Mouse (Mus musculus) midbrain, embryonic 15.5 days (tissue): ENCODE data around the gene Banf2. TPM values are rescaled to one million over a fixed set of nuclear protein-coding genes. Genes with fewer than 3 reads are reported as not detected.

Experiments used
- ATAC-seq: fragments of 200-750 bp; cut with Nextera tagmentation; replicated peaks from 2 replicates; pipeline ENCODE4 v1.8.0; 2017; ENCODE audit warnings: moderate TSS enrichment
- H3K27ac ChIP-seq: fragments of 300-500 bp; sonication (generic); 2 replicates; pipeline ENCODE4 v1.5.1; 2015; ENCODE audit warnings: mild to moderate bottlenecking, inconsistent platforms
- H3K27me3 ChIP-seq: fragments of 300-500 bp; sonication (generic); replicated peaks from 2 replicates; pipeline ENCODE4 v1.6.1; 2015; ENCODE audit warnings: inconsistent platforms
- H3K36me3 ChIP-seq: fragments of 300-500 bp; sonication (generic); replicated peaks from 2 replicates; pipeline ENCODE4 v1.6.1; 2015; ENCODE audit warnings: inconsistent platforms
- H3K4me1 ChIP-seq: fragments of 300-500 bp; sonication (generic); 2 replicates; pipeline ENCODE4 v1.6.1; 2015; ENCODE audit warnings: inconsistent platforms
- H3K4me2 ChIP-seq: fragments of 300-500 bp; sonication (generic); 2 replicates; pipeline ENCODE4 v1.6.1; 2015; ENCODE audit warnings: inconsistent platforms, mild to moderate bottlenecking, moderate library complexity
- H3K4me3 ChIP-seq: fragments of 300-500 bp; sonication (generic); 2 replicates; pipeline ENCODE4 v1.5.1; 2015; ENCODE audit warnings: mild to moderate bottlenecking, inconsistent platforms
- H3K9ac ChIP-seq: fragments of 300-500 bp; sonication (generic); 2 replicates; pipeline ENCODE4 v1.6.1; 2015; ENCODE audit warnings: mild to moderate bottlenecking, inconsistent platforms
- H3K9me3 ChIP-seq: fragments of 300-500 bp; sonication (generic); 2 replicates; pipeline ENCODE4 v1.6.1; 2016; ENCODE audit warnings: inconsistent platforms
- WGBS: fragments of 180-500 bp; shearing (Covaris S2); methylation state at CpG from one replicate; pipeline ENCODE4 v1.1.7; 2015; ENCODE audit warnings: mixed read lengths; 5-methylcytosine and 5-hydroxymethylcytosine counted together
- polyA plus RNA-seq: library from polyadenylated mRNA; unstranded; fragments of >200 nt; fragmentation: Nextera tagmentation; extraction: Ambion mirVana; gene quantifications from 2 replicates; pipeline ENCODE4 v1.2.1, GENCODE M21; 2015

The Banf2 gene
- polyA plus RNA-seq, 1 experiment from 2014 or later = not detected

GRCm38 (mm10) chr2:144118061-144118460 is 85.2 kb downstream of the Banf2 start:
- H3K27me3 ChIP-seq = no peaks in the 10 kb centered on the region
- H3K36me3 ChIP-seq = no peaks in the 10 kb centered on the region
- no peaks in the 10 kb centered on the region for H3K9me3 ChIP-seq
- no peak overlapping the region for H3K4me3 ChIP-seq
- H3K4me1 ChIP-seq = no peaks in the 10 kb centered on the region
- H3K9ac ChIP-seq = no peak overlapping the region
- no peak overlapping the region for H3K4me2 ChIP-seq
- ATAC-seq = no peak
- no peak overlapping the region for H3K27ac ChIP-seq
- 66% methylated on average over 2 of the region's 2 CpGs for WGBS

GRCm38 (mm10) chr2:144120186-144120823 is 87.4 kb downstream of the Banf2 start:
- no peak for ATAC-seq

GRCm38 (mm10) chr2:144122068-144122467 is 89.2 kb downstream of the Banf2 start:
- no peak for ATAC-seq
- H3K9ac ChIP-seq = no peak overlapping the region
- 95% methylated on average over 16 of the region's 16 CpGs for WGBS
- no peaks in the 10 kb centered on the region for H3K36me3 ChIP-seq
- no peaks in the 10 kb centered on the region for H3K9me3 ChIP-seq
- H3K4me1 ChIP-seq = no peaks in the 10 kb centered on the region
- H3K4me3 ChIP-seq = no peak overlapping the region
- H3K4me2 ChIP-seq = no peak overlapping the region
- H3K27ac ChIP-seq = no peak overlapping the region
- H3K27me3 ChIP-seq = no peaks in the 10 kb centered on the region

More at GRCm38 (mm10) chr2:144120186-144120823, 87.4 kb downstream of the Banf2 start:
- Histone ChIP-seq H3K4me1 (no peaks in the 10 kb centered on the region), H3K27me3 (no peaks in the 10 kb centered on the region), H3K27ac (no peak overlapping the region), H3K36me3 (no peaks in the 10 kb centered on the region), H3K9ac (no peak overlapping the region), H3K4me3 (no peak overlapping the region), H3K4me2 (no peak overlapping the region), H3K9me3 (no peaks in the 10 kb centered on the region)
- 84% methylated on average over 7 of the region's 7 CpGs for WGBS

Other genes starting within 250 kb of the Banf2 start
- gene Bfsp1, start 169.9 kb upstream of the Banf2 start, polyA plus RNA-seq = 1.8 and 1.9 TPM in 2 replicates
- 385 and 388 TPM in 2 replicates for gene Dstn, start 117.7 kb upstream of the Banf2 start, polyA plus RNA-seq
- gene Rrbp1, start 21.8 kb upstream of the Banf2 start, polyA plus RNA-seq = 29.4 and 32.4 TPM in 2 replicates
- 11.5 and 12.3 TPM in 2 replicates for gene Mgme1, start 237.6 kb downstream of the Banf2 start, polyA plus RNA-seq
- 62.0 and 62.8 TPM in 2 replicates for gene Snx5, start 237.8 kb downstream of the Banf2 start, polyA plus RNA-seq